Mouse (Mus musculus) bone marrow macrophage, adult 2 months (primary cell): ENCODE measurements around the gene Gm12166.

Source experiments
- CTCF ChIP-seq: IDR thresholded peaks from 2 replicates; pipeline ENCODE4 v1.5.1; 2012; ENCODE audit warnings: low read depth, mild to moderate bottlenecking, low read length, moderate library complexity
- POLR2A ChIP-seq: IDR thresholded peaks from 2 replicates; pipeline ENCODE4 v1.6.1; 2012; ENCODE audit warnings: mild to moderate bottlenecking, low read depth, low read length, borderline replicate concordance

- no peak for TF ChIP-seq CTCF
- TF ChIP-seq POLR2A, result no peak
Observed at GRCm38 (mm10) chr11:46097062-46097461, 44.9 kb upstream of the Gm12166 start.
